Mouse (Mus musculus) E14TG2a.4 (cell line): Measurements from ENCODE around the gene Zbtb20.

ENCODE experiments used
- H3K27me3 ChIP-seq: 2 replicates; pipeline ENCODE4 v1.6.1; 2014; ENCODE audit warnings: low read length, control low read depth; ENCODE audit not compliant: insufficient read depth
- H3K36me3 ChIP-seq: 2 replicates; pipeline ENCODE4 v1.6.1; 2014; ENCODE audit warnings: low read length, control low read depth; ENCODE audit not compliant: insufficient read depth
- H3K4me1 ChIP-seq: replicated peaks from 2 replicates; pipeline ENCODE4 v1.6.1; 2014; ENCODE audit warnings: low read depth, low read length, control low read depth
- H3K4me3 ChIP-seq: replicated peaks from 2 replicates; pipeline ENCODE4 v1.5.1; 2014; ENCODE audit warnings: mild to moderate bottlenecking, low read length
- H3K9me3 ChIP-seq: 2 replicates; pipeline ENCODE4 v1.6.1; 2014; ENCODE audit warnings: low read length, control low read depth
- CTCF ChIP-seq: conservative IDR thresholded peaks from 2 replicates; pipeline ENCODE4 v1.5.1; 2014; ENCODE audit warnings: low read length
- NANOG ChIP-seq: IDR thresholded peaks from 2 replicates; pipeline ENCODE4 v1.6.1; 2014; ENCODE audit warnings: borderline replicate concordance, low read length, mixed read lengths
- POU5F1 ChIP-seq: IDR thresholded peaks from 2 replicates; pipeline ENCODE4 v1.6.1; 2014; ENCODE audit warnings: low read length, borderline replicate concordance

The Zbtb20 gene

DNA sequence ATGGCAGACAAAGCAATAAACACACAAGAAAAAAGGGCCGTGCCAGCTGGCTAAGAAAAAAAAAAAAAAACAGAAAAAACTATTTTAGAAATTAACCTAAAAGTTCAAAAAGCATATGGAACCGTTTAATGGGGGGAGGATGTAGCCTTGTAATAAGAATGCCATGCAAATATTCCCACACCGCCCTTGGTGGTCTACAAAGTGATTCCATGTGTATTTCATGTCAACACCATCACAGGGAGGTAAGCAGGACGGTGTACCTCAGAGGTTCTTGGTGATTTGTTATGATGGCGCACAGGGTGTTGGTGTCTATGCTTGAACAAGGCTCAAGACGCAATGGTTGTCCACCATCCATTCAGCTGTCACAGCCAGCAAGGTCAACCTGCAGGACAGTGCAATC, 741.7 kb downstream of the Zbtb20 start:
- no peak overlapping the region for H3K4me3 ChIP-seq
- H3K27me3 ChIP-seq: peaks cover 9% of the 10 kb centered on the region
- H3K4me1 ChIP-seq: peaks cover 34% of the 10 kb centered on the region
- H3K9me3 ChIP-seq: no peaks in the 10 kb centered on the region
- no peaks in the 10 kb centered on the region for H3K36me3 ChIP-seq
- no peak for TF ChIP-seq POU5F1
- TF ChIP-seq NANOG: no peak
- TF ChIP-seq CTCF: no peak

GRCm38 (mm10) chr16:43618286-43618685, 742.6 kb downstream of the Zbtb20 start:
- no peak for TF ChIP-seq POU5F1
- TF ChIP-seq NANOG: no peak
- TF ChIP-seq CTCF: no peak
- peaks cover 9% of the 10 kb centered on the region for H3K27me3 ChIP-seq

DNA sequence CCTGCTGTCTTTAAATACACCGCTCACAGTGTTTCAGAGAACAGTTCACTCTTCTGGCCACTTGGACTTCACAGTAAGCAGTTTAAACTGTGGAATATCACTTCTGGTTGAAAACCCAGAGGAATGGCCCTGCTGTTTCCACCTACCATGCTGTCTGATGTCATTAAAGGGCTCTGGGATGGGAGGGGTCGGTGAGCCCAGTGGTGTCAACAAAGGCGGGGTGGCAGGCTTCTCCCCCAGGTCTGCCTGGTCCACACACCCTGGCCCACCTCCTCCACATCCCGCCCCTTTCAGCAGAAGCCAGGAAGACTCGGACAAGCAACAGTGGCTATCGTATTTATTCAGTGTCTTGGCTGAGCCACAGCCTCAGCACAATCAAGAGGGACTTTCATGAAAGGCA, 743.6 kb downstream of the Zbtb20 start:
- Histone ChIP-seq H3K9me3 (no peaks in the 10 kb centered on the region), H3K4me1 (peaks cover 36% of the 10 kb centered on the region), H3K36me3 (no peaks in the 10 kb centered on the region), H3K4me3 (no peak overlapping the region), H3K27me3 (peaks cover 9% of the 10 kb centered on the region)
- TF ChIP-seq POU5F1 (no peak), CTCF (no peak), NANOG (no peak)

More at GRCm38 (mm10) chr16:43618286-43618685, 742.6 kb downstream of the Zbtb20 start:
- H3K4me1 ChIP-seq: peaks cover 35% of the 10 kb centered on the region
- peak overlapping the region; percentile 62; the same call in 1 of the 2 replicates for H3K4me3 ChIP-seq
- H3K36me3 ChIP-seq: no peaks in the 10 kb centered on the region
- H3K9me3 ChIP-seq: no peaks in the 10 kb centered on the region

GRCm38 (mm10) chr16:43620359-43620758, 744.7 kb downstream of the Zbtb20 start:
- no peak for TF ChIP-seq POU5F1
- no peak for TF ChIP-seq CTCF
- TF ChIP-seq NANOG: no peak
- peaks cover 9% of the 10 kb centered on the region for H3K27me3 ChIP-seq
- H3K36me3 ChIP-seq: no peaks in the 10 kb centered on the region

DNA sequence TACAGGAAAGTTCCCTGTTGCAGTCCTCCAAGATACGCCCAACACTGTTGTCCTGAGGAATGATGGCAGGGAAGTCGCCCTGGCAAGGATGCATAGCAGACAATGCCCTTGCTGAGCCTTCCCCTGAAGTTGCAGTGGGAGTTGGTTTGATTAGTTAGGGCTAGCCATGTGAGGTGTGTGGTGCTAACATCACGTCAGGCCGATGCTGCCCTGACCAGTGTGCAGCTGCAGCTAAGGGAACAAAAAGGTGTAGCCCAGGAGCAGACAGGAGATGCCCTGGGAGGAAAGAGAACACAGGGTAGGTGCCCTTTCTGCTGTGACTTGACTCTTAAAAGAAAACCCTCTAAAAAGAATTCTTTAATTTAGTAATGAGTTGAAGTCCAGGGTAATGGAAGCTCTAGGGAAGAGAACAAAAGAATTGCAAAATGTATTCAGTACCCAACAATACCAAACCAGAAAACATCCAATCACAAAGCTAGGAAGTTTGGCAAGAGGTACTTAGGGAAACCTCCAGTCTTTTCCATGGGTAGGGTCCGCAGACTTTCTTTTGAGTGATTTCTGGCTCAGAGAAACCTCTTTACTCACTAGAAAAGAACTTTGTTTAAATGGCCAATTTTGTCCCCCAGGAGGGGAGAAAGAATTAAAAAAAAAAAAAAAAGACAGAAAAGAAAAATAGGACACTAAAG, 747.8 kb downstream of the Zbtb20 start:
- no peaks in the 10 kb centered on the region for H3K36me3 ChIP-seq
- no peaks in the 10 kb centered on the region for H3K27me3 ChIP-seq
- H3K9me3 ChIP-seq: no peaks in the 10 kb centered on the region
- no peak overlapping the region for H3K4me3 ChIP-seq
- no peak for TF ChIP-seq POU5F1
- no peak for TF ChIP-seq CTCF
- no peak for TF ChIP-seq NANOG
- H3K4me1 ChIP-seq: peaks cover 36% of the 10 kb centered on the region

More at GRCm38 (mm10) chr16:43620359-43620758, 744.7 kb downstream of the Zbtb20 start:
- Histone ChIP-seq H3K4me3 (no peak overlapping the region), H3K4me1 (peaks cover 40% of the 10 kb centered on the region), H3K9me3 (no peaks in the 10 kb centered on the region)

DNA sequence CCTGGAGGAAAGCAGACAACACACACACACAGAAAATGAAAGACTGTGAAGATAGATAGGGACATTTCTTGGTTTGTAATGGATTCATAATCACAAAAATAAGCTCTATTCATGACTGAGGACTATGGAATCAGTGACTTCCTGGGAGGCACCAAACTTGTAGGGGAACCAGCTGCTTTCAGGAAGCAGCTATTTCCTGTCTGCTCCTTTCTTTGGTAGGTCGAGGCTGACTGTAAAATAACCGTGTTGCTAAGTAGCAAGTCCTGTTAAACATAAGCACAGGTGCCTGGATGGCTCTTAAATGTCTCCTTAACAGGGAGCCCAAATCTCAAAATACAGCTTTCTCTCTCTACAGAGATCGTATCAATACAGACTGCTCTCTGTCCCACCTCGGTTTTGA, 749.2 kb downstream of the Zbtb20 start:
- H3K4me3 ChIP-seq: no peak overlapping the region
- no peaks in the 10 kb centered on the region for H3K36me3 ChIP-seq
- no peaks in the 10 kb centered on the region for H3K27me3 ChIP-seq
- H3K4me1 ChIP-seq: peaks cover 27% of the 10 kb centered on the region
- H3K9me3 ChIP-seq: no peaks in the 10 kb centered on the region
- TF ChIP-seq POU5F1 (no peak), NANOG (no peak), CTCF (no peak)

GRCm38 (mm10) chr16:43625289-43625688, 749.6 kb downstream of the Zbtb20 start:
- Histone ChIP-seq H3K4me1 (peaks cover 24% of the 10 kb centered on the region), H3K4me3 (no peak overlapping the region), H3K9me3 (no peaks in the 10 kb centered on the region), H3K27me3 (no peaks in the 10 kb centered on the region), H3K36me3 (no peaks in the 10 kb centered on the region)
- TF ChIP-seq CTCF (no peak), POU5F1 (no peak), NANOG (no peak)

DNA sequence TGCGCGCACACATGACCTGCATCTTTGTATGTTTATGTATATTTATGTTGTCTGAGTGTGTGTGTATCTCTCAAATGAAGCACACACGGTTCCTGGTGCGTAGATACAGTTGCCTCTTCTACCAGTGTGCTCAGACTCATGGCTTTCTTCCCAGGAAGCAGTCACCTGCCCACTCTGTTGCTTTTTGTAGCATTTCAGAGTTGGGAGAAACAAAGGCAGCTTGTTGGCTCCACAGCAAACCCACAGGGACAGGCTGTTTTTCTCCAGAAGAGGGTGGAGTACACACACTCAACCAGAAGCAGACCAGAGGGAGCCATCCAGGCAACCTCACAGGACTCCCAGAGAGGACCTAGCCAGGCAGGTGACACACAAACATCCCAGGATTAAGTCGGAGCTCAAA, 750.3 kb downstream of the Zbtb20 start:
- Histone ChIP-seq H3K9me3 (no peaks in the 10 kb centered on the region), H3K4me3 (no peak overlapping the region), H3K36me3 (no peaks in the 10 kb centered on the region), H3K27me3 (no peaks in the 10 kb centered on the region), H3K4me1 (peaks cover 20% of the 10 kb centered on the region)
- TF ChIP-seq CTCF (no peak), POU5F1 (no peak), NANOG (no peak)
